Mouse (Mus musculus) hematopoietic multipotent progenitor cell, adult 10-12 weeks (in vitro differentiated cells): ENCODE results near the gene Duox2. TPM values are rescaled to one million over a fixed set of nuclear protein-coding genes. Genes with fewer than 3 reads are reported as not detected.

Experiments
- polyA plus RNA-seq: library from polyadenylated mRNA; stranded (reverse); fragments of >175 nt; gene quantifications from 2 replicates; pipeline ENCODE4 v1.2.3, GENCODE M21; 2012; ENCODE audit warnings: low replicate concordance

Duox2 gene
- polyA plus RNA-seq: not detected in 2 replicates

GRCm38 (mm10) chr2:122298096-122298499 lies at the start of gene Duox2:
TSS of gene Duox2 (minus strand) at chr2:122298449.

GRCm38 (mm10) chr2:122315372-122315771 lies 17.1 kb upstream of the Duox2 start, which contains the start of gene Duox1:
TSS of gene Duox1 (plus strand) at chr2:122315672.

GRCm38 (mm10) chr2:122313536-122313935 lies 15.3 kb upstream of the Duox2 start, which contains the start of gene Duoxa1:
TSS of gene Duoxa1 (minus strand) at chr2:122313730.

GRCm38 (mm10) chr2:122298596-122299490 lies 594 bp upstream of the Duox2 start, which contains the start of gene Duoxa2:
TSS of gene Duoxa2 (plus strand) at chr2:122298900.

GRCm38 (mm10) chr2:122234611-122235288 lies 63.5 kb downstream of the Duox2 start, which contains the start of gene Sord:
TSS of gene Sord (plus strand) at chr2:122234749.

Other genes with a start within 250 kb of the Duox2 start
- 3.0 and 3.7 TPM in 2 replicates for gene Spg11, start 180.1 kb downstream of the Duox2 start, polyA plus RNA-seq
- 237 and 274 TPM in 2 replicates for gene B2m, start 150.8 kb downstream of the Duox2 start, polyA plus RNA-seq
- gene Trim69, start 137.7 kb downstream of the Duox2 start, polyA plus RNA-seq: not detected in 2 replicates
- gene Patl2, start 112.3 kb downstream of the Duox2 start, polyA plus RNA-seq: not detected in 2 replicates
- not detected in 2 replicates for gene Terb2, start 112.2 kb downstream of the Duox2 start, polyA plus RNA-seq
- 6.1 and 6.2 TPM in 2 replicates for gene Sord, start 63.7 kb downstream of the Duox2 start, polyA plus RNA-seq
- not detected in 2 replicates for gene Duoxa2, start 451 bp upstream of the Duox2 start, polyA plus RNA-seq
- not detected in 2 replicates for gene Duoxa1, start 15.3 kb upstream of the Duox2 start, polyA plus RNA-seq
- gene Duox1, start 17.2 kb upstream of the Duox2 start, polyA plus RNA-seq: not detected in 2 replicates
- 8.2 and 25.6 TPM in 2 replicates for gene Shf, start 70.7 kb upstream of the Duox2 start, polyA plus RNA-seq
- 1.9 and 2.8 TPM in 2 replicates for gene Slc28a2, start 128.0 kb upstream of the Duox2 start, polyA plus RNA-seq
- gene Gm14085, start 186.5 kb upstream of the Duox2 start, polyA plus RNA-seq: 0.16 and 2.3 TPM in 2 replicates